In the genomic region with DNA sequence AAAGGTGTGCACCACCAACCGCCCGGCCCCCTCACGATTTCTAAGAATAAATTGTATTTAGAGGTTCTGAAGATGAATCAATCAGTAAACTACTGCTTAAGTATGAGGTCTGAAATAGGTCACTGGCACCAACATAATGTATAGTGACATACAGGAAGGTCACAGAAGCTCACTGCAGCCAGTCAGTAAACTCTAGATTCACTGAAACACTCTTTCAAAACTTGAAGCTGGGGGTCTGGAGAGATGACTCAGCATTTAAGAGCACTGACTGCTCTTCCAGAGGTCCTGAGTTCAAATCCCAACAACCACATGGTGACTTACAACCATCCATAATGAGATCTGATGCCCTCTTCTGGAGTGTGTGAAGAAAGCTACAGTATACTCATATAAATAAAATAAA, we compare ENCODE assay signal across 17 mouse cellular contexts.
"Had no signal": no experiment of that assay in that cellular context is flagged by ENCODE, and none has a peak within 500 bp of the region (broad histone marks: within the 10 kb centered on the region; RNA-seq: fewer than 3 reads in every experiment).

No protein-coding gene starts in this region.

- H3K4me2 ChIP-seq: lung, embryonic 14.5 days; midbrain, embryonic 12.5 days; midbrain, embryonic 15.5 days; neural tube, embryonic 13.5 days; neural tube, embryonic 15.5 days had no signal

- DNase-seq: lung, adult 18-20 months; lung, embryonic 14.5 days; lung, postnatal 10 days; retina, postnatal 1 day; right cerebral cortex, adult 18-20 months; right cerebral cortex, postnatal 25 days; right cerebral cortex, postnatal 4 days; spleen, adult 18-20 months; thymus, adult 18-20 months; thymus, postnatal 14 days; thymus, postnatal 36 days had no signal

- H3K27ac ChIP-seq: macrophage; midbrain, embryonic 12.5 days; midbrain, embryonic 15.5 days; neural tube, embryonic 13.5 days; neural tube, embryonic 15.5 days had no signal

- H3K9me3 ChIP-seq: megakaryocyte, embryonic 14.5 days; midbrain, embryonic 12.5 days; midbrain, embryonic 15.5 days; neural tube, embryonic 13.5 days; neural tube, embryonic 15.5 days had no signal

- H3K4me1 ChIP-seq: megakaryocyte, embryonic 14.5 days; midbrain, embryonic 12.5 days; midbrain, embryonic 15.5 days; neural tube, embryonic 13.5 days; neural tube, embryonic 15.5 days had no signal

- H3K4me3 ChIP-seq: megakaryocyte, embryonic 14.5 days; midbrain, embryonic 12.5 days; midbrain, embryonic 15.5 days; neural tube, embryonic 13.5 days; neural tube, embryonic 15.5 days had no signal

- H3K27me3 ChIP-seq: megakaryocyte, embryonic 14.5 days; midbrain, embryonic 12.5 days; midbrain, embryonic 15.5 days; neural tube, embryonic 13.5 days; neural tube, embryonic 15.5 days had no signal

- H3K9ac ChIP-seq: lung, embryonic 14.5 days; midbrain, embryonic 12.5 days; midbrain, embryonic 15.5 days; neural tube, embryonic 13.5 days; neural tube, embryonic 15.5 days had no signal
